Comparison of ENCODE assay signal across 7 mouse cellular contexts in genomic region chr9:66620581-66620981, GRCm38 (mm10). TPM values are rescaled to one million over a fixed set of nuclear protein-coding genes. Genes with fewer than 3 reads are reported as not detected.
DNase-seq lines count a peak whose midpoint lies in the region; ATAC-seq lines count a peak whose summit lies in the region.

No protein-coding gene starts in this region.

- no peaks in the 10 kb centered on the region for H3K36me3 ChIP-seq in embryonic facial prominence, embryonic 13.5 days
- H3K36me3 ChIP-seq in limb, embryonic 11.5 days (ENCODE audit: control insufficient read depth, insufficient read depth, low read length): no peaks in the 10 kb centered on the region
- no peaks in the 10 kb centered on the region for H3K36me3 ChIP-seq in midbrain, embryonic 10.5 days

- peak; percentile 45 for ATAC-seq in embryonic facial prominence, embryonic 13.5 days (ENCODE audit: insufficient number of reproducible peaks, insufficient read depth, low FRiP score, low TSS enrichment, low read depth)
- no peak for ATAC-seq in limb, embryonic 11.5 days (ENCODE audit: insufficient number of reproducible peaks, low FRiP score, low TSS enrichment, low read depth)
- no peak for ATAC-seq in monocyte, adult 5-6 weeks (replicated peaks; ENCODE audit: insufficient number of reproducible peaks, low FRiP score, low TSS enrichment, poor library complexity, severe bottlenecking)

- H3K4me1 ChIP-seq in embryonic facial prominence, embryonic 13.5 days: peaks cover 31% of the 10 kb centered on the region
- peaks cover 9% of the 10 kb centered on the region for H3K4me1 ChIP-seq in limb, embryonic 11.5 days (ENCODE audit: control insufficient read depth, insufficient read depth, low read length)
- H3K4me1 ChIP-seq in midbrain, embryonic 10.5 days: peaks cover 18% of the 10 kb centered on the region

- peak overlapping the region; percentile 63 for H3K27ac ChIP-seq in embryonic facial prominence, embryonic 13.5 days
- no peak overlapping the region for H3K27ac ChIP-seq in limb, embryonic 11.5 days (replicated peaks; ENCODE audit: low read depth, low read length)
- H3K27ac ChIP-seq in midbrain, embryonic 10.5 days (replicated peaks): peak overlapping the region; percentile 69

- H3K4me3 ChIP-seq in embryonic facial prominence, embryonic 13.5 days: no peak overlapping the region
- H3K4me3 ChIP-seq in limb, embryonic 11.5 days (ENCODE audit: low read depth, low read length): no peak overlapping the region
- H3K4me3 ChIP-seq in midbrain, embryonic 10.5 days: no peak overlapping the region

- intact Hi-C loops in heart, postnatal 14 days (cut with DNase I): no loop called here

- H3K9me3 ChIP-seq in embryonic facial prominence, embryonic 13.5 days: no peaks in the 10 kb centered on the region
- no peaks in the 10 kb centered on the region for H3K9me3 ChIP-seq in limb, embryonic 11.5 days (ENCODE audit: control insufficient read depth, low read length)
- no peaks in the 10 kb centered on the region for H3K9me3 ChIP-seq in midbrain, embryonic 10.5 days (replicated peaks)

- DNase-seq in adrenal gland, postnatal 10 days: peak; percentile 81
- DNase-seq in heart, postnatal 14 days: peak; percentile 70 to 77
- peak; percentile 38 for DNase-seq in limb, embryonic 11.5 days (ENCODE audit: low spot score)
- DNase-seq in midbrain, embryonic 10.5 days (ENCODE audit: low spot score): peak; percentile 33
- peak; percentile 87 for DNase-seq in testis, postnatal 14 days (ENCODE audit: low spot score)

- WGBS in embryonic facial prominence, embryonic 13.5 days: 8% methylated on average over 6 of the region's 6 CpGs
- 21% methylated on average over 6 of the region's 6 CpGs for WGBS in limb, embryonic 11.5 days
- 51% methylated on average over 6 of the region's 6 CpGs for WGBS in midbrain, embryonic 10.5 days

- H3K27me3 ChIP-seq in embryonic facial prominence, embryonic 13.5 days: no peaks in the 10 kb centered on the region
- no peaks in the 10 kb centered on the region for H3K27me3 ChIP-seq in limb, embryonic 11.5 days (ENCODE audit: control insufficient read depth, insufficient read depth, low read length)
- no peaks in the 10 kb centered on the region for H3K27me3 ChIP-seq in midbrain, embryonic 10.5 days (ENCODE audit: low read depth, poor library complexity, severe bottlenecking)

- H3K4me2 ChIP-seq in embryonic facial prominence, embryonic 13.5 days: peak overlapping the region; percentile 16; the same call in 1 of the 2 replicates
- H3K4me2 ChIP-seq in limb, embryonic 11.5 days (ENCODE audit: low read depth, severe bottlenecking): no peak overlapping the region

- no peak overlapping the region for H3K9ac ChIP-seq in embryonic facial prominence, embryonic 13.5 days
- H3K9ac ChIP-seq in limb, embryonic 11.5 days (ENCODE audit: low read length): no peak overlapping the region; the same call in 1 of the 2 replicates

RNA-seq across cellular contexts. Expression of gene Usp3, which starts 27.6 kb away (rescaled TPM):
- 10 to 100 TPM; 35.3 to 48.5 TPM for total RNA-seq in adrenal gland, postnatal 10 days (2021)
- 75.2 and 92.2 TPM in 2 replicates for polyA plus RNA-seq in embryonic facial prominence, embryonic 13.5 days (2015; fragmentation: Nextera tagmentation; extraction: Ambion mirVana)
- total RNA-seq in heart, postnatal 14 days (2021): 10 to 100 TPM; 29.5 to 29.7 TPM
- 90.9 and 102 TPM in 2 replicates for polyA plus RNA-seq in limb, embryonic 11.5 days (2014; fragmentation: Nextera tagmentation; extraction: Ambion mirVana)
- polyA plus RNA-seq in midbrain, embryonic 10.5 days (2016; fragmentation: Nextera tagmentation; extraction: Ambion mirVana): 88.1 and 103 TPM in 2 replicates
- total RNA-seq in monocyte, adult 5-6 weeks (2017): 137 to 178 TPM (median 170 TPM) in 3 replicates

Comparison
In these comparisons a context has a peak if more than half of its experiments do, and no peak if none do; other contexts are left out.
1. DNase-seq: peak in every context shown above with its lines; median percentile 87 in testis, postnatal 14 days; 81 in adrenal gland, postnatal 10 days; 74 in heart, postnatal 14 days; 38 in limb, embryonic 11.5 days; 33 in midbrain, embryonic 10.5 days.